Mouse (Mus musculus): ENCODE data around the gene Taf7l. TPM values are rescaled to one million over a fixed set of nuclear protein-coding genes. Genes with fewer than 3 reads are reported as not detected.

Taf7l gene
- polyA plus RNA-seq (2016; fragmentation: Nextera tagmentation; extraction: Ambion mirVana), result not detected in 2 replicates

DNA sequence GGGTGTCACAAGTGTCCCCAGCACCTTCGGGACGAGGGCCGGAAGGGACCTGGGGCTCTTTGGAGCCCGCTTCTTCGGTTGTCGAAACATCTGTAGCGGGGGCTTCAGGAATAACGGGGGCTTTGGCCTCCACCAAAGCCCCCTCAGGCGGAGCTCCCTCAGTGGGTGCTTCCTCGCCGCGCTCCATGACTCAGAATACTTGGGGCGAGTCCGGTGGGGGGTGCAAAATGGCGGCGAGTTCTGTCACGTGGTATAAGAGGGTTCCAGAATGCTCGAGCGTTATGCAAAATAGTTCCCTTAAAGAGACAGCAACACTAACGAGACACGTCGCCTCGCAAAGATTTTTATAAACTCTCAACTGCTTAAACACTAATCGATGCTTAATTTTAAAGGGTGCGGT lies at the start of gene Taf7l:
TSS of gene Taf7l (minus strand) at position 201 of the 400 bp plus-strand sequence.
- ATAC-seq, result no peak
- H3K4me1 ChIP-seq, result no peaks in the 10 kb centered on the region
- H3K4me2 ChIP-seq, result no peak within 1 kb of the TSS
- H3K27ac ChIP-seq, result no peak within 1 kb of the TSS
- WGBS (ENCODE audit: insufficient replicate concordance), result 80% methylated on average over 25 of the region's 25 CpGs
- H3K27me3 ChIP-seq (replicated peaks), result no peaks in the 10 kb centered on the region
- no peaks in the 10 kb centered on the region for H3K36me3 ChIP-seq
- peaks cover 15% of the 10 kb centered on the region for H3K9me3 ChIP-seq (replicated peaks)
- H3K4me3 ChIP-seq, result no peak within 1 kb of the TSS
- no peak within 1 kb of the TSS for H3K9ac ChIP-seq

GRCm38 (mm10) chrX:134525260-134525659 lies 49.0 kb upstream of the Taf7l start:
- Histone ChIP-seq H3K27me3 (replicated peaks) (no peaks in the 10 kb centered on the region), H3K27ac (no peak overlapping the region), H3K4me2 (no peak overlapping the region), H3K9me3 (replicated peaks) (no peaks in the 10 kb centered on the region), H3K9ac (no peak overlapping the region), H3K36me3 (no peaks in the 10 kb centered on the region), H3K4me1 (peaks cover 22% of the 10 kb centered on the region), H3K4me3 (no peak overlapping the region)
- no peak for ATAC-seq
- 53% methylated on average over 4 of the region's 4 CpGs for WGBS (ENCODE audit: insufficient replicate concordance)

DNA sequence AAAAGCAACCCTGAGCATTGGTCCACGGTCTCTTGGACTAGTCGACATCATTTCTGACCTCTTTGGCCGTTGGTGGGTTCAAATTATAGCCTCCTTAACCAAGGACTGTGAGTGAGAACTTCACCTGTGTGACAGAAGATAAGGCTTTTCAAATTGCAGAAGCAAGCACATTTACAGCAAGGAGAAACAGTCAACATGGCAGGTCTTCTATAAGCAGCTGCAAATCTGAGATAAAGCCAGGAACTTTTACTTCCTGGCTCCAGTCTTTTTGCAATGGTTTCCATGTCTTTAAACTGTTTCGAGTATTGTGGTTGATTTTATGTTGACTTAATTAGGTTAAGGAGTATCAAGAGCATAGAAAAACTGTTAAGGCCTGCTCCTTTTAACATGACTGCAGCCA lies 47.5 kb upstream of the Taf7l start:
- no peaks in the 10 kb centered on the region for H3K36me3 ChIP-seq
- no peak overlapping the region for H3K4me3 ChIP-seq
- no peaks in the 10 kb centered on the region for H3K9me3 ChIP-seq (replicated peaks)
- no peak overlapping the region for H3K9ac ChIP-seq
- peaks cover 22% of the 10 kb centered on the region for H3K4me1 ChIP-seq
- ATAC-seq, result no peak
- no peak overlapping the region for H3K27ac ChIP-seq
- 36% methylated on average over 4 of the region's 4 CpGs for WGBS (ENCODE audit: insufficient replicate concordance)
- no peak overlapping the region for H3K4me2 ChIP-seq
- no peaks in the 10 kb centered on the region for H3K27me3 ChIP-seq (replicated peaks)

GRCm38 (mm10) chrX:134509473-134509872 lies 33.2 kb upstream of the Taf7l start:
- 36% methylated on average over 1 of the region's 2 CpGs for WGBS (ENCODE audit: insufficient replicate concordance)
- Histone ChIP-seq H3K4me2 (no peak overlapping the region), H3K27me3 (replicated peaks) (no peaks in the 10 kb centered on the region)

DNA sequence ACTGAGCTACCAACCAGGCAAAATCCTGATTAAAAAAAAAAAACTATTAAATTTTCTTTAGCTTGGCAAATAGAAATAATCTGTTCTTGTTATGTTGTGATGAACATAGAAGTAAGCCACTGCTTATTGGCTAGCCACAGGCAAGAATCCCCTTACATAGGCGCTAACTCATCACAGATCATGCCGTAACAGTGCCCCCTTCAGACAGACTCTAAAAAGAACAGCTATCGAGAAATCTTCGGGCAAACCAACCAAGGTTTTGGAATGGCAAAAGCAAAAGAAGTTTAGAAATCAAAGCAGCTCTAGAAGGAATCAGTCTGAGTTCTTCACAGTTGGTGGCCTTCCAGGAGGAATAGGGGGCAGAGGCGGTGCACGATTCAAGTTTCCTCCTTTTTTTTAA lies 31.7 kb upstream of the Taf7l start:
- Histone ChIP-seq H3K27ac (no peak overlapping the region), H3K4me1 (no peaks in the 10 kb centered on the region), H3K9me3 (replicated peaks) (no peaks in the 10 kb centered on the region), H3K27me3 (replicated peaks) (no peaks in the 10 kb centered on the region), H3K4me2 (no peak overlapping the region), H3K4me3 (no peak overlapping the region), H3K9ac (no peak overlapping the region), H3K36me3 (no peaks in the 10 kb centered on the region)
- no peak for ATAC-seq
- 54% methylated on average over 6 of the region's 6 CpGs for WGBS (ENCODE audit: insufficient replicate concordance)

More at GRCm38 (mm10) chrX:134509473-134509872, 33.2 kb upstream of the Taf7l start:
- Histone ChIP-seq H3K9me3 (replicated peaks) (no peaks in the 10 kb centered on the region), H3K4me1 (no peaks in the 10 kb centered on the region), H3K4me3 (no peak overlapping the region), H3K36me3 (no peaks in the 10 kb centered on the region), H3K27ac (no peak overlapping the region), H3K9ac (no peak overlapping the region)
- no peak for ATAC-seq

- no peaks in the 10 kb centered on the region for H3K27me3 ChIP-seq (replicated peaks)
- H3K4me2 ChIP-seq, result no peak overlapping the region
- no peak overlapping the region for H3K27ac ChIP-seq
- no peaks in the 10 kb centered on the region for H3K4me1 ChIP-seq
- no peak overlapping the region for H3K4me3 ChIP-seq
- no peaks in the 10 kb centered on the region for H3K9me3 ChIP-seq (replicated peaks)
- WGBS (ENCODE audit: insufficient replicate concordance), result 65% methylated on average over 8 of the region's 8 CpGs
- no peak for ATAC-seq
- H3K36me3 ChIP-seq, result no peaks in the 10 kb centered on the region
- H3K9ac ChIP-seq, result no peak overlapping the region
Observed at GRCm38 (mm10) chrX:134500651-134501050, 24.4 kb upstream of the Taf7l start.

- no peak for ATAC-seq
- no peak overlapping the region for H3K27ac ChIP-seq
- H3K9me3 ChIP-seq (replicated peaks), result no peaks in the 10 kb centered on the region
- H3K9ac ChIP-seq, result no peak overlapping the region
- no peaks in the 10 kb centered on the region for H3K36me3 ChIP-seq
- no peak overlapping the region for H3K4me2 ChIP-seq
- H3K4me3 ChIP-seq, result no peak overlapping the region
- H3K27me3 ChIP-seq (replicated peaks), result no peaks in the 10 kb centered on the region
- no peaks in the 10 kb centered on the region for H3K4me1 ChIP-seq
- WGBS (ENCODE audit: insufficient replicate concordance), result 37% methylated on average over 3 of the region's 3 CpGs
Observed at GRCm38 (mm10) chrX:134481720-134482119, 5.4 kb upstream of the Taf7l start.

DNA sequence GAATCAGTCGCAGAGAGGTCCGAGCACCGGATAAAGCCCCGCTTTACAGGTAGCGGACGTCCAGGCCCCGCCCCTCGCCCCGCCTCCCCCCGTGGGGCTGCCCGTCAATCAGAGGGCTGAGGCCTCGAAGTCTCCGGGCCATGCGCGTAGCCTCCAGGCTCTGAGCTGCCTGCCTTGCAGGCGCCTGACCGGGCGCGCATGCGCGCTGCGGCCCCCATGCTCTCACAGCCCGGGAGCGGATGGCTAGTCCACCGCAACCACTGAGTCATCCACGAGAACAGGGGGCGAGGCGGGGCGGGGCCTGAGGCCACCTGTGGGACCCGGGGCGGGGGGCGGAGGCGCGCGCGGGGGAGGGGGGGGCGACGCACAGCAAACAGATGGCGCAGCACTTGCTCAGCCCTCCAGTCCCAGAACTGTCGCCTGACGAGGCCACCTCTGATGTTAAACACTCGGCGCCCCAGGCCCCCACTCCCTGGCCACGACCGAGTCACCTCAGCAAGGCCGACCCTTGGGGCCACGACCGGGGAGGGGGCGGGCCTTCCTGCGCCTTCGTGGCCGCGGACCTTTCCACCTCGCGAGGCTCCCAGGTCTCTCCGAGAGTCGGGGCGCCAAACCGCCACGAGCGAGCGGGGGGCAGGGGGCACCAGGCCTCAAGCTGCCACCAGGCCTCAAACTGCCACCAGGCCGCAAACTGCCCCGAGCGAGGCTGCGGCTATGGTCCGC lies 1.1 kb downstream of the Taf7l start:
- WGBS (ENCODE audit: insufficient replicate concordance), result 58% methylated on average over 53 of the region's 67 CpGs
- H3K27me3 ChIP-seq (replicated peaks), result no peaks in the 10 kb centered on the region
- no peak overlapping the region for H3K4me2 ChIP-seq
- no peak overlapping the region for H3K9ac ChIP-seq
- no peak for ATAC-seq
- H3K4me1 ChIP-seq, result no peaks in the 10 kb centered on the region
- no peaks in the 10 kb centered on the region for H3K36me3 ChIP-seq
- H3K9me3 ChIP-seq (replicated peaks), result peaks cover 15% of the 10 kb centered on the region
- no peak overlapping the region for H3K4me3 ChIP-seq
- H3K27ac ChIP-seq, result no peak overlapping the region

DNA sequence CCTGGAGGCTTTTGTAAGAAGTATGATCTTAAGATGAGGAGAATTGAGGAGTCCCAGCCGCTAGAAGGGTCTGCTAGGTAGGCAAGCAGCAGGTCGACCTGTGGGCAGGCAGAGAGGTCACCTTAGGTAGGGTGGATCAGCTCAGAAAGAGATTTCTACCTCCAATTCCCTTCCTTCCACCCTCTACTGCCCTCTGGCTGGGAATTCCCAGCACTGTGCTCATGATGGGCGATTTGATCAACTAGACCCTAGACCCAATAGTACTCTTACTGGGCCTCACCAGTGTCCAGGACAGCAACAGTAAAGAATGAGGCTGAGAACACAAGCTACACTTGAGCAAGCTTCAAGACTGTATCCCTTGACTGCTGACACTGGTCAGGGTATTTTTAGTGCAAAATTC lies 49.0 kb downstream of the Taf7l start:
- Histone ChIP-seq H3K4me2 (no peak overlapping the region), H3K9ac (no peak overlapping the region), H3K4me3 (no peak overlapping the region), H3K4me1 (no peaks in the 10 kb centered on the region), H3K27ac (no peak overlapping the region), H3K9me3 (replicated peaks) (no peaks in the 10 kb centered on the region), H3K36me3 (no peaks in the 10 kb centered on the region), H3K27me3 (replicated peaks) (no peaks in the 10 kb centered on the region)
- no peak for ATAC-seq
- WGBS (ENCODE audit: insufficient replicate concordance), result 46% methylated on average over 3 of the region's 3 CpGs

- no peaks in the 10 kb centered on the region for H3K27me3 ChIP-seq (replicated peaks)
- H3K4me2 ChIP-seq, result no peak overlapping the region
- H3K4me3 ChIP-seq, result no peak overlapping the region
- no peaks in the 10 kb centered on the region for H3K9me3 ChIP-seq (replicated peaks)
- WGBS (ENCODE audit: insufficient replicate concordance), result 77% methylated on average over 6 of the region's 6 CpGs
- no peak overlapping the region for H3K27ac ChIP-seq
- no peak overlapping the region for H3K9ac ChIP-seq
- no peak for ATAC-seq
- no peaks in the 10 kb centered on the region for H3K36me3 ChIP-seq
- no peaks in the 10 kb centered on the region for H3K4me1 ChIP-seq
Observed at GRCm38 (mm10) chrX:134426819-134427218, 49.5 kb downstream of the Taf7l start.

DNA sequence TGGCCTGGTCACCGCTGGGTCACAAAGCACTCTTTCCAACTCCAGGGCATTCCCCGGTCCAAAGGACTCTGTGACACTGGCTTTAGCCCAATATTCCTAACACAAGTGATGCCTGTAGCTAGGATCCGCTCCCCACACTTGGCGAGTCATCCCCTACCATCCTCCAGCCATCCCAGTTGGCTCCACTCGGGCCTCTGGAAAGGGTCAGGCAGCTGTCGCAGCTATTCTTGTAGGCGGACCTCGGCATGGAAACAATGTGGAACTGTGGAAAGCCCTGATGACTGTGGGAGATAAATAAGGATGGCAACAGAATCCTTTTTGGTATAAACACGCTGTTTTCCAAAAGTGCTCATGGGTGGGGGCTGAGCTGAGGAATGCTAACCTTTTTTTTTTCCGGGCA lies 50.5 kb downstream of the Taf7l start:
- Histone ChIP-seq H3K4me2 (no peak overlapping the region), H3K4me3 (no peak overlapping the region), H3K36me3 (no peaks in the 10 kb centered on the region), H3K27ac (no peak overlapping the region), H3K9me3 (replicated peaks) (no peaks in the 10 kb centered on the region), H3K27me3 (replicated peaks) (no peaks in the 10 kb centered on the region), H3K9ac (no peak overlapping the region), H3K4me1 (no peaks in the 10 kb centered on the region)
- ATAC-seq, result no peak
- WGBS (ENCODE audit: insufficient replicate concordance), result 74% methylated on average over 10 of the region's 10 CpGs

DNA sequence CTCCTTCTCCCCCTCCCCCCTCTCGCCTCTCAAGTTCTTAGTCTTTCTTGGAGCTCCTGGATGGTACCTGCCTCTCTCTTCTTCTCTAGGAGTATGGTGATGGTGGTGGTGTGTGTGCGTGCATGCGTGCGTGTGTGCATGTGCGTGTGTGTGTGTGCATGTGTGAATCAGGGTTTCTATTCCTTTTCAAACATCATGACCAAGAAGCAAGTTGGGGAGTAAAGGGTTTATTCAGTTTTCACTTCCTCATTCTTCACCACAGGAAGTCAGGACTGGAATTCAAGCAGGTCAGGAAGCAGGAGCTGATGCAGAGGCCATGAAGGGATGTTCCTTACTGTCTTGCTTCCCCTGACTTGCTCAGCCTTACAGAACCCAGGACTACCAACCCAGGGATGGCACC lies 52.0 kb downstream of the Taf7l start:
- Histone ChIP-seq H3K4me3 (no peak overlapping the region), H3K4me2 (no peak overlapping the region), H3K9ac (no peak overlapping the region), H3K27ac (no peak overlapping the region), H3K4me1 (no peaks in the 10 kb centered on the region), H3K36me3 (no peaks in the 10 kb centered on the region), H3K27me3 (replicated peaks) (no peaks in the 10 kb centered on the region), H3K9me3 (replicated peaks) (no peaks in the 10 kb centered on the region)
- no peak for ATAC-seq
- WGBS (ENCODE audit: insufficient replicate concordance), result 76% methylated on average over 5 of the region's 5 CpGs

- WGBS (ENCODE audit: insufficient replicate concordance), result 79% methylated on average over 5 of the region's 5 CpGs
- Histone ChIP-seq H3K27ac (no peak overlapping the region), H3K4me3 (no peak overlapping the region)
Observed at GRCm38 (mm10) chrX:134420097-134420496, 56.2 kb downstream of the Taf7l start.

More at GRCm38 (mm10) chrX:134420097-134420496, 56.2 kb downstream of the Taf7l start:
- no peak for ATAC-seq
- no peaks in the 10 kb centered on the region for H3K4me1 ChIP-seq
- H3K4me2 ChIP-seq, result no peak overlapping the region
- H3K27me3 ChIP-seq (replicated peaks), result no peaks in the 10 kb centered on the region
- H3K9ac ChIP-seq, result no peak overlapping the region
- H3K36me3 ChIP-seq, result no peaks in the 10 kb centered on the region
- H3K9me3 ChIP-seq (replicated peaks), result no peaks in the 10 kb centered on the region

Measured in liver, embryonic 12.5 days (tissue).